Mouse (Mus musculus): ENCODE data around the gene 4933411K16Rik. TPM values are rescaled to one million over a fixed set of nuclear protein-coding genes. Genes with fewer than 3 reads are reported as not detected.

Gene 4933411K16Rik
- polyA plus RNA-seq, 1 experiment from 2014 or later: not detected

GRCm38 (mm10) chr19:42031112-42031511 lies 20.9 kb upstream of the 4933411K16Rik start:
- H3K9me3 ChIP-seq (ENCODE audit: control insufficient read depth, low read length): no peaks in the 10 kb centered on the region
- no peak overlapping the region for H3K4me3 ChIP-seq (ENCODE audit: low read depth, low read length)
- H3K27ac ChIP-seq (replicated peaks): no peak overlapping the region
- H3K4me2 ChIP-seq (replicated peaks; ENCODE audit: low read depth): no peak overlapping the region
- no peaks in the 10 kb centered on the region for H3K4me1 ChIP-seq (replicated peaks; ENCODE audit: control insufficient read depth, insufficient read depth)
- ATAC-seq (ENCODE audit: low FRiP score, low TSS enrichment) (no peak), DNase-seq (ENCODE audit: low spot score) (no peak)
- peaks cover 3% of the 10 kb centered on the region; the same call in 1 of the 2 replicates for H3K36me3 ChIP-seq (ENCODE audit: control insufficient read depth, insufficient read depth, low read length)
- WGBS: 82% methylated on average over 5 of the region's 5 CpGs
- H3K9ac ChIP-seq (ENCODE audit: low read length): no peak overlapping the region
- no peaks in the 10 kb centered on the region for H3K27me3 ChIP-seq (ENCODE audit: control insufficient read depth, insufficient read depth, low read length)
- TF ChIP-seq CTCF (IDR thresholded peaks at IDR 0.05; ENCODE audit: low read depth) (no peak), EP300 (optimal IDR thresholded peaks at IDR 0.05) (no peak)

GRCm38 (mm10) chr19:42033611-42034010 lies 18.4 kb upstream of the 4933411K16Rik start:
- H3K4me1 ChIP-seq (replicated peaks; ENCODE audit: control insufficient read depth, insufficient read depth): no peaks in the 10 kb centered on the region
- DNase-seq (ENCODE audit: low spot score) (no peak), ATAC-seq (ENCODE audit: low FRiP score, low TSS enrichment) (no peak)
- H3K4me2 ChIP-seq (replicated peaks; ENCODE audit: low read depth): no peak overlapping the region
- 90% methylated on average over 14 of the region's 14 CpGs for WGBS
- peaks cover 3% of the 10 kb centered on the region; the same call in 1 of the 2 replicates for H3K36me3 ChIP-seq (ENCODE audit: control insufficient read depth, insufficient read depth, low read length)
- TF ChIP-seq CTCF (IDR thresholded peaks at IDR 0.05; ENCODE audit: low read depth) (no peak), EP300 (optimal IDR thresholded peaks at IDR 0.05) (no peak)
- H3K27ac ChIP-seq (replicated peaks): no peak overlapping the region
- no peak overlapping the region for H3K4me3 ChIP-seq (ENCODE audit: low read depth, low read length)
- no peaks in the 10 kb centered on the region for H3K9me3 ChIP-seq (ENCODE audit: control insufficient read depth, low read length)
- H3K9ac ChIP-seq (ENCODE audit: low read length): no peak overlapping the region
- H3K27me3 ChIP-seq (ENCODE audit: control insufficient read depth, insufficient read depth, low read length): no peaks in the 10 kb centered on the region

- WGBS: 66% methylated on average over 9 of the region's 9 CpGs
- Histone ChIP-seq H3K36me3 (ENCODE audit: control insufficient read depth, insufficient read depth, low read length) (peaks cover 3% of the 10 kb centered on the region; the same call in 1 of the 2 replicates), H3K4me1 (replicated peaks; ENCODE audit: control insufficient read depth, insufficient read depth) (no peaks in the 10 kb centered on the region), H3K4me2 (replicated peaks; ENCODE audit: low read depth) (no peak overlapping the region), H3K27me3 (ENCODE audit: control insufficient read depth, insufficient read depth, low read length) (no peaks in the 10 kb centered on the region), H3K27ac (replicated peaks) (no peak overlapping the region), H3K4me3 (ENCODE audit: low read depth, low read length) (no peak overlapping the region), H3K9ac (ENCODE audit: low read length) (no peak overlapping the region), H3K9me3 (ENCODE audit: control insufficient read depth, low read length) (no peaks in the 10 kb centered on the region)
- ATAC-seq (ENCODE audit: low FRiP score, low TSS enrichment): no peak
- TF ChIP-seq CTCF (IDR thresholded peaks at IDR 0.05; ENCODE audit: low read depth) (no peak), EP300 (optimal IDR thresholded peaks at IDR 0.05) (no peak)
- no peak for DNase-seq (ENCODE audit: low spot score)
Observed at GRCm38 (mm10) chr19:42034146-42034775, 17.8 kb upstream of the 4933411K16Rik start.

DNA sequence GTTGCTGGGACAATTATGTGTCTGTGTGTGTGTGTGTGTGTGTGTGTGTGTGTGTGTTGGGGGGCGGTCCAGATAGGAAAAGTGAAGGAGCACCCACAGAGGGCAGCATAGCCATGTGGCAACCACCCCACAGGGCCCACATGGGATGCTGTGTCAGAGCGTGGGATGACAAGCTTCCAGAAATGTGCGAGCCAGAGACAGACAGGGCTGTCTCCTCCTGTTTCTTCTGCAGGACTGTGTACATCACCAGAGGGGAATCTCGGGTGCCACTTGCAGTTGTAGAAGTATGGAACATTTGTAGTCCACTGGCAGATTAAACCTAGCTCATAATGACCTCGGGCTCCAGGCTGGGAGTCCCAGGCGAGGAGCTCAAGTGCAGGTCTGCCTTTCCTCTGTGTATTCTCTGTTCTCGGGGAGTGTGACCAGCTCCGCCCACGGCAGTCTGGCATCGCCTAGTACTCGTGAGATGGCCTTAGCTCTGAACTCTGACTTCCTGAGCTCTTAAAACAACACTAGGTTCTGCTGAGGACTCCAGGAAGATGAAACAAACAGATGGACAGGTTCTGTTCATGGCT lies 17.1 kb upstream of the 4933411K16Rik start:
- H3K4me3 ChIP-seq (ENCODE audit: low read depth, low read length): no peak overlapping the region
- no peaks in the 10 kb centered on the region for H3K4me1 ChIP-seq (replicated peaks; ENCODE audit: control insufficient read depth, insufficient read depth)
- no peaks in the 10 kb centered on the region for H3K27me3 ChIP-seq (ENCODE audit: control insufficient read depth, insufficient read depth, low read length)
- no peak overlapping the region for H3K27ac ChIP-seq (replicated peaks)
- no peak overlapping the region for H3K4me2 ChIP-seq (replicated peaks; ENCODE audit: low read depth)
- H3K36me3 ChIP-seq (ENCODE audit: control insufficient read depth, insufficient read depth, low read length): peaks cover 3% of the 10 kb centered on the region; the same call in 1 of the 2 replicates
- H3K9ac ChIP-seq (ENCODE audit: low read length): no peak overlapping the region
- no peak for DNase-seq (ENCODE audit: low spot score)
- ATAC-seq (ENCODE audit: low FRiP score, low TSS enrichment): 0 out of 2 replicates have a peak, but pooled peaks have one; percentile 18
- WGBS: 56% methylated on average over 11 of the region's 11 CpGs
- TF ChIP-seq CTCF (IDR thresholded peaks at IDR 0.05; ENCODE audit: low read depth): no peak
- TF ChIP-seq EP300 (optimal IDR thresholded peaks at IDR 0.05): no peak
- H3K9me3 ChIP-seq (ENCODE audit: control insufficient read depth, low read length): no peaks in the 10 kb centered on the region

- no peak within 1 kb of the TSS for H3K4me3 ChIP-seq (ENCODE audit: low read depth, low read length)
- peak; percentile 89 for DNase-seq (ENCODE audit: low spot score)
- peak; percentile 87 for ATAC-seq (ENCODE audit: low FRiP score, low TSS enrichment)
- H3K36me3 ChIP-seq (ENCODE audit: control insufficient read depth, insufficient read depth, low read length): peaks cover 3% of the 10 kb centered on the region; the same call in 1 of the 2 replicates
- TF ChIP-seq EP300 (optimal IDR thresholded peaks at IDR 0.05) (no peak), CTCF (IDR thresholded peaks at IDR 0.05; ENCODE audit: low read depth) (peak; percentile 98)
- no peak within 1 kb of the TSS for H3K4me2 ChIP-seq (replicated peaks; ENCODE audit: low read depth)
- no peaks in the 10 kb centered on the region for H3K27me3 ChIP-seq (ENCODE audit: control insufficient read depth, insufficient read depth, low read length)
- H3K27ac ChIP-seq (replicated peaks): no peak within 1 kb of the TSS
- no peak within 1 kb of the TSS for H3K9ac ChIP-seq (ENCODE audit: low read length)
- 64% methylated on average over 19 of the region's 19 CpGs for WGBS
- no peaks in the 10 kb centered on the region for H3K4me1 ChIP-seq (replicated peaks; ENCODE audit: control insufficient read depth, insufficient read depth)
- no peaks in the 10 kb centered on the region for H3K9me3 ChIP-seq (ENCODE audit: control insufficient read depth, low read length)
Observed at GRCm38 (mm10) chr19:42035456-42036248, 16.4 kb upstream of the 4933411K16Rik start, which contains the start of gene Ankrd2. TSS of gene Ankrd2 (plus strand) at chr19:42036000.

Measured in stomach, postnatal 0 days (tissue).